11 mouse cellular contexts compared by ENCODE assay signal in the genomic region with DNA sequence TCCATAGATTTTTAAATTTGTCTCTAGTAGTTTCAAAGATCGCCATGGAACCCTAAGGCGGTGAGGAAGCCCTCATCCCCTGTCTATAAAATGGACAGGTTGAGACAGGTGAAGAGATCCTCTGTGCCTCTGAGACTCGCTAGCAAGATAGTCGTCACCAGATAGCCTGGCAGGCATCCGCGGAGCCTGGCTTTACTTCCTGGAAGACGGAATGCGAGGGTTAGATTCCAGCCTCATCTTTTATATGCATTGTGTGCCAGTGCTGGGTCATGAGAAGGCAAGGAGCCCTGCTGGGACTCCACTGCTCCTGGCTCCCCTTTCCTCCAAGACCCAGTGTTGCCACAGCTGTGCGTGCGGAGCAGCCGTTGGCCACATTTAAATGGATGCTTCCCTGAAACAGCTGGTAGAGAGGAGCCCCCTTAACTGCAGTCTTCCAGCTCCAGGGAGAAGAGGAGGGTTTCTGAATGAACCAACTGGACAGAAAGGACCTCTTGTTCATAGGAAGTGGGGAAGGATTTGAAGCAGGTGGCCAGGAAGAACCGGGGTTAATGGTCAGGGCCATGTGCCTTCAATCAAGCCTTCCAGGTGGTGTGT. TPM values are rescaled to one million over a fixed set of nuclear protein-coding genes. Genes with fewer than 3 reads are reported as not detected.
DNase-seq lines count a peak whose midpoint lies in the region; ATAC-seq lines count a peak whose summit lies in the region.
"Had no signal": no experiment of that assay in that cellular context is flagged by ENCODE, and none has a peak within 500 bp of the region (broad histone marks: within the 10 kb centered on the region; RNA-seq: fewer than 3 reads in every experiment).

No protein-coding gene starts in this region.

- H3K4me1 ChIP-seq in heart, embryonic 12.5 days (replicated peaks), result peaks cover 16% of the 10 kb centered on the region
- H3K4me1 ChIP-seq in embryonic facial prominence, embryonic 10.5 days, result peaks cover 36% of the 10 kb centered on the region
- H3K4me1 ChIP-seq in limb, embryonic 13.5 days, result peaks cover 68% of the 10 kb centered on the region

- intact Hi-C loops in heart, postnatal 25 days (cut with DNase I), result loop anchor here (10.0 kb wide), 1 partner anchor 577 kb away; a partner anchor contains a TSS

- H3K4me3 ChIP-seq in heart, embryonic 12.5 days, result no peak overlapping the region
- no peak overlapping the region; the same call in 1 of the 2 replicates for H3K4me3 ChIP-seq in embryonic facial prominence, embryonic 10.5 days
- H3K4me3 ChIP-seq in limb, embryonic 13.5 days, result no peak overlapping the region

- H3K27me3 ChIP-seq in heart, embryonic 12.5 days (replicated peaks), result no peaks in the 10 kb centered on the region
- no peaks in the 10 kb centered on the region for H3K27me3 ChIP-seq in embryonic facial prominence, embryonic 10.5 days (replicated peaks; ENCODE audit: low read depth, poor library complexity, severe bottlenecking)
- no peaks in the 10 kb centered on the region for H3K27me3 ChIP-seq in limb, embryonic 13.5 days

- WGBS in heart, embryonic 12.5 days, result 59% methylated on average over 12 of the region's 12 CpGs
- 55% methylated on average over 12 of the region's 12 CpGs for WGBS in embryonic facial prominence, embryonic 10.5 days
- 40% methylated on average over 12 of the region's 12 CpGs for WGBS in limb, embryonic 13.5 days

- peak overlapping the region; percentile 25; the same call in 1 of the 2 replicates for H3K4me2 ChIP-seq in heart, embryonic 12.5 days
- no peak overlapping the region for H3K4me2 ChIP-seq in limb, embryonic 13.5 days (replicated peaks)

- peak; percentile 29 for DNase-seq in embryo, embryonic 10 days (ENCODE audit: low spot score)
- DNase-seq in embryo, embryonic 10.5 days (ENCODE audit: low spot score), result no peak
- no peak for DNase-seq in heart, postnatal 25 days (ENCODE audit: low spot score)
- peak; percentile 60 for DNase-seq in embryonic facial prominence, embryonic 10.5 days (ENCODE audit: low spot score)
- DNase-seq in lung, postnatal 10 days, result no peak
- no peak for DNase-seq in yolk sac, embryonic 10.5 days (ENCODE audit: low spot score)

- H3K9me3 ChIP-seq in heart, embryonic 12.5 days (replicated peaks), result no peaks in the 10 kb centered on the region
- H3K9me3 ChIP-seq in embryonic facial prominence, embryonic 10.5 days, result no peaks in the 10 kb centered on the region
- H3K9me3 ChIP-seq in limb, embryonic 13.5 days, result no peaks in the 10 kb centered on the region

- peaks cover 3% of the 10 kb centered on the region; the same call in 1 of the 2 replicates for H3K36me3 ChIP-seq in heart, embryonic 12.5 days
- peaks cover 24% of the 10 kb centered on the region for H3K36me3 ChIP-seq in embryonic facial prominence, embryonic 10.5 days (replicated peaks)
- peaks cover 18% of the 10 kb centered on the region for H3K36me3 ChIP-seq in limb, embryonic 13.5 days

- no peak overlapping the region for H3K27ac ChIP-seq in heart, embryonic 12.5 days (ENCODE audit: poor library complexity, severe bottlenecking)
- peak overlapping the region; percentile 42 for H3K27ac ChIP-seq in embryonic facial prominence, embryonic 10.5 days (replicated peaks)
- peak overlapping the region; percentile 61; the same call in 1 of the 2 replicates for H3K27ac ChIP-seq in limb, embryonic 13.5 days
- H3K27ac ChIP-seq: kidney, postnatal 0 days; macrophage had no signal

- H3K9ac ChIP-seq in heart, embryonic 12.5 days, result no peak overlapping the region; the same call in 1 of the 2 replicates
- H3K9ac ChIP-seq in limb, embryonic 13.5 days, result peak overlapping the region; percentile 8; the same call in 1 of the 2 replicates
- H3K9ac ChIP-seq: liver, postnatal 0 days had no signal

- no peak for ATAC-seq in heart, embryonic 12.5 days (ENCODE audit: insufficient number of reproducible peaks, low FRiP score)
- ATAC-seq in limb, embryonic 13.5 days (ENCODE audit: low FRiP score, low read depth), result peak; percentile 37; the same call in 1 of the 2 replicates

RNA-seq across cellular contexts. Expression of a gene that starts 31.3 kb away (rescaled TPM):
- 27.5 and 27.9 TPM in 2 replicates for polyA plus RNA-seq in heart, embryonic 12.5 days (2016; fragmentation: Nextera tagmentation; extraction: Ambion mirVana)
- total RNA-seq in heart, postnatal 25 days (2021), result 10 to 100 TPM; 46.3 to 50.5 TPM
- 26.2 and 27.9 TPM in 2 replicates for polyA plus RNA-seq in embryonic facial prominence, embryonic 10.5 days (2016; fragmentation: Nextera tagmentation; extraction: Ambion mirVana)
- 22.0 and 23.0 TPM in 2 replicates for polyA plus RNA-seq in limb, embryonic 13.5 days (2015; fragmentation: Nextera tagmentation; extraction: Ambion mirVana)

RNA-seq across cellular contexts. Expression of a gene that starts 49.8 kb away (rescaled TPM):
- polyA plus RNA-seq in heart, embryonic 12.5 days (2016; fragmentation: Nextera tagmentation; extraction: Ambion mirVana), result 13.8 and 16.0 TPM in 2 replicates
- 100 to 1,000 TPM; 155 to 157 TPM for total RNA-seq in heart, postnatal 25 days (2021)
- polyA plus RNA-seq in embryonic facial prominence, embryonic 10.5 days (2016; fragmentation: Nextera tagmentation; extraction: Ambion mirVana), result 8.6 and 8.9 TPM in 2 replicates
- 15.1 and 17.9 TPM in 2 replicates for polyA plus RNA-seq in limb, embryonic 13.5 days (2015; fragmentation: Nextera tagmentation; extraction: Ambion mirVana)

RNA-seq across cellular contexts. Expression of a gene that starts 49.9 kb away (rescaled TPM):
- 12.6 and 13.2 TPM in 2 replicates for polyA plus RNA-seq in heart, embryonic 12.5 days (2016; fragmentation: Nextera tagmentation; extraction: Ambion mirVana)
- 10 to 100 TPM; 11.3 to 19.8 TPM for total RNA-seq in heart, postnatal 25 days (2021)
- 13.9 and 14.8 TPM in 2 replicates for polyA plus RNA-seq in embryonic facial prominence, embryonic 10.5 days (2016; fragmentation: Nextera tagmentation; extraction: Ambion mirVana)
- polyA plus RNA-seq in limb, embryonic 13.5 days (2015; fragmentation: Nextera tagmentation; extraction: Ambion mirVana), result 15.3 and 16.7 TPM in 2 replicates

Comparison
In these comparisons a context has a peak if more than half of its experiments do, and no peak if none do; other contexts are left out.
1. DNase-seq: peak in embryo, embryonic 10 days (single experiment) and embryonic facial prominence, embryonic 10.5 days (single experiment); none in embryo, embryonic 10.5 days (single experiment), heart, postnatal 25 days (single experiment), lung, postnatal 10 days (single experiment) and yolk sac, embryonic 10.5 days (single experiment).